In genomic region chr7:90041565-90042024, GRCm38 (mm10) we compare ENCODE assay signal across 8 mouse cellular contexts.
DNase-seq lines count a peak whose midpoint lies in the region; ATAC-seq and TF ChIP-seq lines count a peak whose summit lies in the region.

No protein-coding gene starts in this region.

- no peak for TF ChIP-seq CTCF in brain, embryonic 14.5 days (IDR thresholded peaks at IDR 0.05; ENCODE audit: borderline replicate concordance, extremely low read depth, insufficient read depth, insufficient read length)
- no peak for TF ChIP-seq CTCF in liver, postnatal 0 days (IDR thresholded peaks at IDR 0.05; ENCODE audit: low read depth)

- peak; percentile 79; the same call in 1 of the 2 replicates for ATAC-seq in limb, embryonic 12.5 days (ENCODE audit: insufficient number of reproducible peaks, insufficient read depth, low FRiP score, low TSS enrichment, low read depth)
- ATAC-seq in intestine, embryonic 14.5 days (replicated peaks; ENCODE audit: low FRiP score, low TSS enrichment, low read depth): no peak; the same call in 1 of the 2 replicates
- no peak for ATAC-seq in liver, postnatal 0 days

- no peak overlapping the region for H3K9ac ChIP-seq in limb, embryonic 12.5 days (replicated peaks)
- no peak overlapping the region for H3K9ac ChIP-seq in intestine, embryonic 14.5 days (ENCODE audit: low read length)
- 0 out of 2 replicates have a peak overlapping the region, but pooled peaks have one; percentile 3 for H3K9ac ChIP-seq in liver, postnatal 0 days (replicated peaks)

- H3K36me3 ChIP-seq in limb, embryonic 12.5 days: no peaks in the 10 kb centered on the region
- no peaks in the 10 kb centered on the region for H3K36me3 ChIP-seq in limb, embryonic 10.5 days
- H3K36me3 ChIP-seq in intestine, embryonic 14.5 days (ENCODE audit: control insufficient read depth, insufficient read depth, low read length): no peaks in the 10 kb centered on the region
- no peaks in the 10 kb centered on the region for H3K36me3 ChIP-seq in liver, postnatal 0 days (replicated peaks; ENCODE audit: insufficient read depth, low read length)

- peak overlapping the region; percentile 62; the same call in 1 of the 2 replicates for H3K27ac ChIP-seq in limb, embryonic 12.5 days
- no peak overlapping the region; the same call in 1 of the 2 replicates for H3K27ac ChIP-seq in limb, embryonic 10.5 days
- H3K27ac ChIP-seq in intestine, embryonic 14.5 days (ENCODE audit: low read depth): peak overlapping the region; percentile 33; the same call in 1 of the 2 replicates
- H3K27ac ChIP-seq in liver, postnatal 0 days (ENCODE audit: low read depth): peak overlapping the region; percentile 91

- WGBS in limb, embryonic 12.5 days: 52% methylated on average over 5 of the region's 5 CpGs
- WGBS in limb, embryonic 10.5 days: 77% methylated on average over 5 of the region's 5 CpGs
- 37% methylated on average over 5 of the region's 5 CpGs for WGBS in intestine, embryonic 14.5 days
- WGBS in liver, postnatal 0 days (ENCODE audit: insufficient replicate concordance): 31% methylated on average over 5 of the region's 5 CpGs

- no peak overlapping the region for H3K4me3 ChIP-seq in limb, embryonic 12.5 days (replicated peaks)
- H3K4me3 ChIP-seq in limb, embryonic 10.5 days: no peak overlapping the region
- H3K4me3 ChIP-seq in intestine, embryonic 14.5 days (ENCODE audit: low read depth, low read length): no peak overlapping the region
- no peak overlapping the region for H3K4me3 ChIP-seq in liver, postnatal 0 days (ENCODE audit: low read depth, low read length)

- no peaks in the 10 kb centered on the region for H3K27me3 ChIP-seq in limb, embryonic 12.5 days
- no peaks in the 10 kb centered on the region for H3K27me3 ChIP-seq in limb, embryonic 10.5 days (ENCODE audit: low read depth, poor library complexity, severe bottlenecking)
- no peaks in the 10 kb centered on the region for H3K27me3 ChIP-seq in intestine, embryonic 14.5 days (replicated peaks; ENCODE audit: control insufficient read depth, insufficient read depth, low read length)
- H3K27me3 ChIP-seq in liver, postnatal 0 days (ENCODE audit: insufficient read depth, low read length): no peaks in the 10 kb centered on the region

- no peak overlapping the region for H3K4me2 ChIP-seq in limb, embryonic 12.5 days
- H3K4me2 ChIP-seq in intestine, embryonic 14.5 days (ENCODE audit: low read length): no peak overlapping the region
- H3K4me2 ChIP-seq in liver, postnatal 0 days (ENCODE audit: low read depth, low read length): peak overlapping the region; percentile 58

- peak; percentile 54; the same call in 1 of the 2 replicates for TF ChIP-seq EP300 in liver, postnatal 0 days (IDR thresholded peaks at IDR 0.05; ENCODE audit: low read depth)

- DNase-seq in limb, embryonic 10.5 days (ENCODE audit: low spot score): no peak
- peak; percentile 41 for DNase-seq in brain, embryonic 14.5 days (ENCODE audit: low read depth)
- no peak for DNase-seq in intestine, embryonic 14.5 days (ENCODE audit: low spot score)
- DNase-seq in liver, postnatal 0 days: no peak
- DNase-seq in urinary bladder, postnatal 14 days (ENCODE audit: low spot score): no peak
- no peak for DNase-seq in urinary bladder, postnatal 36 days (ENCODE audit: low spot score in 2 of 2)
- no peak for DNase-seq in left cerebral cortex, adult 18-20 months (ENCODE audit: low spot score in 2 of 2)

- no peaks in the 10 kb centered on the region for H3K9me3 ChIP-seq in limb, embryonic 12.5 days
- H3K9me3 ChIP-seq in limb, embryonic 10.5 days (replicated peaks): no peaks in the 10 kb centered on the region
- no peaks in the 10 kb centered on the region for H3K9me3 ChIP-seq in intestine, embryonic 14.5 days (ENCODE audit: control insufficient read depth, low read length)
- H3K9me3 ChIP-seq in liver, postnatal 0 days (ENCODE audit: low read length): no peaks in the 10 kb centered on the region

- no peak for TF ChIP-seq POLR2A in brain, embryonic 14.5 days (IDR thresholded peaks at IDR 0.05; ENCODE audit: borderline replicate concordance, extremely low read depth, insufficient read depth, insufficient read length, poor library complexity, severe bottlenecking)

- H3K4me1 ChIP-seq in limb, embryonic 12.5 days (replicated peaks): peaks cover 13% of the 10 kb centered on the region
- H3K4me1 ChIP-seq in limb, embryonic 10.5 days: peaks cover 18% of the 10 kb centered on the region
- peaks cover 12% of the 10 kb centered on the region for H3K4me1 ChIP-seq in intestine, embryonic 14.5 days (replicated peaks; ENCODE audit: control insufficient read depth, insufficient read depth, low read length)
- H3K4me1 ChIP-seq in liver, postnatal 0 days (ENCODE audit: insufficient read depth): peaks cover 51% of the 10 kb centered on the region
